Mouse (Mus musculus) embryonic facial prominence, embryonic 13.5 days (tissue): ENCODE measurements around the gene Mylpf. TPM values are rescaled to one million over a fixed set of nuclear protein-coding genes. Genes with fewer than 3 reads are reported as not detected.

Experiments used
- ATAC-seq: fragments of 200-750 bp; cut with Nextera tagmentation; 2 replicates; pipeline ENCODE4 v1.8.0; 2017; ENCODE audit warnings: low read depth; ENCODE audit not compliant: insufficient number of reproducible peaks, insufficient read depth, low FRiP score, low TSS enrichment
- H3K27ac ChIP-seq: fragments of 300-500 bp; sonication (generic); 2 replicates; pipeline ENCODE4 v1.5.1; 2015; ENCODE audit warnings: moderate library complexity, mild to moderate bottlenecking, inconsistent platforms
- H3K27me3 ChIP-seq: fragments of 300-500 bp; sonication (generic); 2 replicates; pipeline ENCODE4 v1.6.1; 2015; ENCODE audit warnings: mild to moderate bottlenecking, inconsistent platforms
- H3K36me3 ChIP-seq: fragments of 300-500 bp; sonication (generic); 2 replicates; pipeline ENCODE4 v1.6.1; 2015; ENCODE audit warnings: mild to moderate bottlenecking, inconsistent platforms
- H3K4me1 ChIP-seq: fragments of 300-500 bp; sonication (generic); 2 replicates; pipeline ENCODE4 v1.6.1; 2015; ENCODE audit warnings: inconsistent platforms
- H3K4me2 ChIP-seq: fragments of 300-500 bp; sonication (generic); 2 replicates; pipeline ENCODE4 v1.6.1; 2015; ENCODE audit warnings: moderate library complexity, mild to moderate bottlenecking, inconsistent platforms
- H3K4me3 ChIP-seq: fragments of 300-500 bp; sonication (generic); 2 replicates; pipeline ENCODE4 v1.5.1; 2015; ENCODE audit warnings: mild to moderate bottlenecking, inconsistent platforms
- H3K9ac ChIP-seq: fragments of 300-500 bp; sonication (generic); 2 replicates; pipeline ENCODE4 v1.6.1; 2015; ENCODE audit warnings: mild to moderate bottlenecking, inconsistent platforms
- H3K9me3 ChIP-seq: fragments of 300-500 bp; sonication (generic); 2 replicates; pipeline ENCODE4 v1.6.1; 2016; ENCODE audit warnings: inconsistent platforms
- WGBS: fragments of 180-500 bp; shearing (Covaris S2); methylation state at CpG from one replicate; pipeline ENCODE4 v1.1.7; 2015; ENCODE audit warnings: mixed read lengths; 5-methylcytosine and 5-hydroxymethylcytosine counted together
- polyA plus RNA-seq: library from polyadenylated mRNA; unstranded; fragments of >200 nt; fragmentation: Nextera tagmentation; extraction: Ambion mirVana; gene quantifications from 2 replicates; pipeline ENCODE4 v1.2.1, GENCODE M21; 2015

Mylpf gene
- polyA plus RNA-seq, 1 experiment from 2014 or later: 41.1 TPM

- Histone ChIP-seq H3K27me3 (no peaks in the 10 kb centered on the region), H3K4me1 (peaks cover 13% of the 10 kb centered on the region), H3K9ac (peak overlapping the region; percentile 82), H3K9me3 (no peaks in the 10 kb centered on the region), H3K27ac (peak overlapping the region; percentile 91; the same call in 1 of the 2 replicates), H3K36me3 (peaks cover 56% of the 10 kb centered on the region), H3K4me2 (peak overlapping the region; percentile 86), H3K4me3 (peak overlapping the region; percentile 61)
- 78% methylated on average over 6 of the region's 6 CpGs for WGBS
- ATAC-seq: no peak
These were observed 44.7 kb downstream of the Mylpf start for GRCm38 (mm10) chr7:127253341-127253740.

DNA sequence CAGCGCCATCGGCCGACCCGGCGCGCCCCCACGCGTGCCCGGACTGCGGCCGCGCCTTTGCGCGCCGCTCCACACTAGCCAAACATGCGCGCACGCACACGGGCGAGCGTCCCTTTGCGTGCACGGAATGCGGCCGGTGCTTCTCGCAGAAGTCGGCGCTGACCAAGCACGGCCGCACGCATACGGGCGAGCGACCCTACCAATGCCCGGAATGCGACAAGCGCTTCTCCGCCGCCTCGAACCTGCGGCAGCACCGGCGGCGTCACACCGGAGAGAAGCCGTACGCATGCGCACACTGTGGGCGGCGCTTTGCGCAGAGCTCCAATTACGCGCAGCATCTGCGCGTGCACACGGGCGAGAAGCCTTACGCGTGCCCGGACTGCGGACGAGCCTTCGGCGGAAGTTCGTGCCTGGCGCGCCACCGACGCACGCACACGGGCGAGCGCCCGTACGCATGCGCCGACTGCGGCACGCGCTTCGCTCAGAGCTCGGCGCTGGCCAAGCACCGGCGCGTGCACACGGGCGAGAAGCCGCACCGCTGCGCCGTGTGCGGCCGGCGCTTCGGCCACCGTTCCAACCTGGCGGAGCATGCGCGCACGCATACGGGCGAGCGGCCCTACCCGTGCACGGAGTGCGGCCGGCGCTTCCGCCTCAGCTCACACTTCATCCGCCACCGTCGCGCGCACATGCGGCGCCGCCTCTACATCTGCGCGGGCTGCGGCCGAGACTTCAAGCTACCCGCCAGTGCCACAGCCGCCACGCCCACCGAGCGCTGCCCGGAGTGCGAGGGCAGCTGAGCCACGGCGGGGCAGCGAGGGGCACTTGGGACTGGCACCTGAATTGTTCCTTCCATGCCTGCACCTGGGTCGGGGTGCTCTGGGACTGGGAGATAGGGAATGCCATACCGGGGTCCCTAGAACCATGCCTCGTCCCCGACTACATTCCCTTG, 45.4 kb downstream of the Mylpf start:
- H3K4me1 ChIP-seq: peaks cover 19% of the 10 kb centered on the region
- under 1% methylated on average over 136 of the region's 136 CpGs for WGBS
- peak overlapping the region; percentile 61 for H3K4me3 ChIP-seq
- H3K36me3 ChIP-seq: peaks cover 53% of the 10 kb centered on the region
- H3K9me3 ChIP-seq: no peaks in the 10 kb centered on the region
- ATAC-seq: peak; percentile 88
- peak overlapping the region; percentile 82 for H3K9ac ChIP-seq
- no peaks in the 10 kb centered on the region for H3K27me3 ChIP-seq
- peak overlapping the region; percentile 91 for H3K27ac ChIP-seq
- H3K4me2 ChIP-seq: peak overlapping the region; percentile 86

DNA sequence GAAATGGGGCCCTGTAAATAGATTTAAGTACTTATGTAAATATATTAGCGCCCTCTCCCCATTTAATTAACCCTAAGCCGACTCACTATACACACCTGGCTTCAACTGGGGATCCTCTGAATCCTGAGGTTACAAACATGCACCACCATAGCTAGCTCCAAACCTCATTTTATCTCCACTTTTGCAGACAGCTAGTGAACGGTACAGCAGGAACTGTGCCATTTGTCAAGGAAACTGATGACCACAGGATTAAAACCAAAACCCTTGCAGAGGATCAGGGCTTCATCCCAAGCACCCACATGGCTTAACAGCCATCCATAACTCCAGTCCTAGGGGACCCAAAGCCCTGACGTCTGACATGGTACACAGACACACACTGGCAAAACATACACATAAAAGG, 46.3 kb downstream of the Mylpf start:
- Histone ChIP-seq H3K27ac (peak overlapping the region; percentile 91), H3K27me3 (no peaks in the 10 kb centered on the region), H3K9me3 (no peaks in the 10 kb centered on the region), H3K36me3 (peaks cover 43% of the 10 kb centered on the region), H3K4me2 (peak overlapping the region; percentile 86), H3K9ac (peak overlapping the region; percentile 82), H3K4me1 (peaks cover 28% of the 10 kb centered on the region), H3K4me3 (peak overlapping the region; percentile 61)
- no peak for ATAC-seq
- WGBS: 30% methylated on average over 4 of the region's 4 CpGs

DNA sequence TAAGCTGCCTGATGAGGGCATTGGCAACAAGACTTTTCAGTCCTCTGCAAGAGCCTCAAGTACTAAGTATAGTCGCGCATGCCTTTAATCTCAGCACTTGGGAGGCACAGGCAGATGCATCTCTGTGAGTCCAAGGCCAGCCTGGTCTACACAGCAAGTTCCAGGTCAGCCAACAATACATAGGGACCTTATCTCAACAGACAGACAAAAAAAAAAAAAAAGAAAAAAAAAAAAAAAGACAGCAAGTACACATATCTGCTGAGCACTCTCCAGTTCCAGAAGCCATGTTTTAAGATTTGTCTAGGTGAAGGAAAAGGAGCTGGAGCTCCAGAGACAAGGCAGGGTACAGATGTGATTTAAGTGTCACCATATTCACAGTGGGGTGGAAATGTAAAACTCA, 47.3 kb downstream of the Mylpf start:
- Histone ChIP-seq H3K27ac (no peak overlapping the region), H3K9ac (no peak overlapping the region), H3K4me3 (no peak overlapping the region), H3K27me3 (no peaks in the 10 kb centered on the region), H3K4me2 (no peak overlapping the region), H3K36me3 (peaks cover 36% of the 10 kb centered on the region), H3K9me3 (no peaks in the 10 kb centered on the region), H3K4me1 (peaks cover 31% of the 10 kb centered on the region)
- ATAC-seq: no peak
- WGBS: 96% methylated on average over 2 of the region's 2 CpGs

GRCm38 (mm10) chr7:127256518-127256917, 47.8 kb downstream of the Mylpf start:
- 92% methylated on average over 5 of the region's 5 CpGs for WGBS
- peaks cover 35% of the 10 kb centered on the region for H3K4me1 ChIP-seq
- no peak overlapping the region for H3K9ac ChIP-seq
- no peak overlapping the region; the same call in 1 of the 2 replicates for H3K27ac ChIP-seq
- H3K4me2 ChIP-seq: no peak overlapping the region
- no peak overlapping the region for H3K4me3 ChIP-seq
- H3K36me3 ChIP-seq: peaks cover 31% of the 10 kb centered on the region
- ATAC-seq: no peak
- H3K27me3 ChIP-seq: no peaks in the 10 kb centered on the region
- no peaks in the 10 kb centered on the region for H3K9me3 ChIP-seq

GRCm38 (mm10) chr7:127259186-127259905, 50.7 kb downstream of the Mylpf start:
- Histone ChIP-seq H3K4me2 (peak overlapping the region; percentile 83), H3K36me3 (peaks cover 23% of the 10 kb centered on the region), H3K27ac (no peak overlapping the region), H3K9me3 (no peaks in the 10 kb centered on the region), H3K27me3 (no peaks in the 10 kb centered on the region), H3K4me1 (peaks cover 30% of the 10 kb centered on the region), H3K9ac (peak overlapping the region; percentile 79; the same call in 1 of the 2 replicates), H3K4me3 (peak overlapping the region; percentile 71)
- no peak for ATAC-seq
- 72% methylated on average over 8 of the region's 8 CpGs for WGBS

- peak within 1 kb of the TSS; percentile 83 for H3K4me2 ChIP-seq
- H3K27me3 ChIP-seq: no peaks in the 10 kb centered on the region
- ATAC-seq: peak; percentile 96
- peaks cover 22% of the 10 kb centered on the region for H3K4me1 ChIP-seq
- no peaks in the 10 kb centered on the region for H3K9me3 ChIP-seq
- peak within 1 kb of the TSS; percentile 79 for H3K9ac ChIP-seq
- H3K36me3 ChIP-seq: peaks cover 23% of the 10 kb centered on the region
- peak within 1 kb of the TSS; percentile 39; the same call in 1 of the 2 replicates for H3K27ac ChIP-seq
- H3K4me3 ChIP-seq: peak within 1 kb of the TSS; percentile 71
- WGBS: under 1% methylated on average over 50 of the region's 50 CpGs
These were observed 51.8 kb downstream of the Mylpf start, which contains the start of gene Dctpp1 for GRCm38 (mm10) chr7:127260309-127261111. TSS of gene Dctpp1 (minus strand) at chr7:127260709.

- H3K4me2 ChIP-seq: no peak overlapping the region
- no peak overlapping the region for H3K9ac ChIP-seq
- H3K9me3 ChIP-seq: no peaks in the 10 kb centered on the region
- WGBS: 78% methylated on average over 10 of the region's 10 CpGs
- H3K36me3 ChIP-seq: peaks cover 7% of the 10 kb centered on the region; the same call in 1 of the 2 replicates
- ATAC-seq: no peak
- H3K4me3 ChIP-seq: no peak overlapping the region
- H3K27ac ChIP-seq: no peak overlapping the region
- H3K27me3 ChIP-seq: no peaks in the 10 kb centered on the region
- peaks cover 22% of the 10 kb centered on the region for H3K4me1 ChIP-seq
These were observed 53.7 kb downstream of the Mylpf start for GRCm38 (mm10) chr7:127262218-127262961.

GRCm38 (mm10) chr7:127263526-127263925, 54.8 kb downstream of the Mylpf start:
- Histone ChIP-seq H3K4me2 (no peak overlapping the region), H3K4me3 (no peak overlapping the region), H3K27me3 (no peaks in the 10 kb centered on the region), H3K9me3 (peaks cover 2% of the 10 kb centered on the region; the same call in 1 of the 2 replicates), H3K36me3 (peaks cover 2% of the 10 kb centered on the region), H3K27ac (no peak overlapping the region), H3K9ac (no peak overlapping the region), H3K4me1 (peaks cover 21% of the 10 kb centered on the region)
- no peak for ATAC-seq
- WGBS: 94% methylated on average over 3 of the region's 3 CpGs
